Mouse (Mus musculus) liver, embryonic 14 days (tissue): ENCODE data around the gene Olfr1087. TPM values are rescaled to one million over a fixed set of nuclear protein-coding genes. Genes with fewer than 3 reads are reported as not detected.

Experiments used
- polyA plus RNA-seq: library from polyadenylated mRNA; depleted of rRNA; stranded (reverse); fragments of >200 nt; gene quantifications from 2 replicates; pipeline ENCODE4 v1.2.3, GENCODE M21; 2012; rRNA removed

Gene Olfr1087
- polyA plus RNA-seq: not detected in 2 replicates

DNA sequence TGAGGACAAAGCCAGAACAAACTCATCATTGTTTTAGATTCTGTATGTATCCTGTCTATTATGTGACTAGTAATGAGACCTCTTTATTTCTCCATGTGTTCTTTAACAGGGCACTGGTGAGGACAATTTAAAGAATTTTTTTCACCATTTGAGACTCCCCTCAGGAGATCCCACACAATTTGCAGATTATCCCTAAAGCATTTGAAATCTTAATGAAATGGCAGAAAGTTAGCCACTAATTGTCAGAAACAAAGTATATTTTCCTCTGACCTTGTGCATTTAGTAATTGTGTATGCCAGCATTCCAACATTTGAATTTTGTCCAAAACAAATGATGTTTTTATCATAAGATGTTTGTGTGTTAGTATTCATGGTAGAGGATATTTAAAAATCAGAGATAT, at the start of gene Olfr1087:
TSS of gene Olfr1087 (minus strand) at position 101 of the 400 bp plus-strand sequence.

DNA sequence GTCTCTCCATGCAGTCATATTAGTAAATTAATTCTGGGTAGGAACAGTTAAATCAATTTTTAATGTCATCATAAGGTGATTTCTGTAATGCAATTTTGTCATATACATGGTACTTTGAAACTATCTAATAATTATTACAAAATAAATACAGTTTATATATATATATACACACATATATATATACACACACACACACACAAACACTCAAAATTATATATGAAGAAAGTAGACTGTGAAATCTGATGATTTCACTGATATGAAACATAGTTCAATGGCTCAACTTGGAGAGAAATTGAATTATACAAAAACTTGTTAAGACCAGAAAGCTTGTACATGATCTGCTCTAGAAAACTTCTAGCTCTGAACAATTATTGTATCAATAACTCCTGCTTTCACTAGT, 35.4 kb upstream of the Olfr1087 start, which contains the start of gene Olfr1089:
TSS of gene Olfr1089 (minus strand) at position 101 of the 400 bp plus-strand sequence.

DNA sequence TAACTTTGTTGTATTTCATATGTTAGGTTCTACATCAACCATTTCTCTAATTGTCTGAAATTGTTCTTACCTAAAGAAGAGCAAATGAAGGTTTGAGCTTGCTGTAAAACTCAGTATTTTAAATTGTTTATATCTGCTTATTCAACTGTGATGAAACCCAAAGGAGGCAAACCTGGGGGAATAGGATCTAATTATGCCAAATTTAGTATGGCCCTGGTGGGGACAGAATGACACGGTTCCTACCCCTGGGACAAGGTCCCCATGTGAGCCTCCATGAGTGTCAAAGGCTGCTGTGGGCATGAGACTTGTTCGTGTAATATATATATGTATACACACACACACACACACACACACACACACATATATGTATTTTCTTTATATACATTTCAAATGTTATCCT, 18.2 kb downstream of the Olfr1087 start, which contains the start of gene Olfr1086:
TSS of gene Olfr1086 (minus strand) at position 101 of the 400 bp plus-strand sequence.

DNA sequence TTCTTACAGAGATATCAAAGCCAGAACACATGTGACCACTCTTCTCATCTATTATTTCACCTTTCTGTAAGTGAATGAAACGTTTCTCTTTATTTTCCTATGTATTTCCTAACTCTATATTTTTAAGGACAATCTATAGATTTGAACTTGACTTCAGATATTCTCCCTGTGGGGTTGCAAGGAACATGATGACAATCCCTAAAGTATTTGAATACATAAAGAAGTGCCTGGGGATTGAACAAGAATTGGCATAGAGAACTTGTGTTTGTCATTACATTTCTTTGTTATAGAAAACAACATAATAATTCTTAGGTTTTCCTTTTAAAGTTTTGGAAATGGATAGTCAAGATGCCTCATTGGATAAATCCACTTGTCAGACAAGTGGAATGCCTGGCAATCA, 36.3 kb downstream of the Olfr1087 start, which contains the start of gene Olfr1085:
TSS of gene Olfr1085 (minus strand) at position 101 of the 400 bp plus-strand sequence.

DNA sequence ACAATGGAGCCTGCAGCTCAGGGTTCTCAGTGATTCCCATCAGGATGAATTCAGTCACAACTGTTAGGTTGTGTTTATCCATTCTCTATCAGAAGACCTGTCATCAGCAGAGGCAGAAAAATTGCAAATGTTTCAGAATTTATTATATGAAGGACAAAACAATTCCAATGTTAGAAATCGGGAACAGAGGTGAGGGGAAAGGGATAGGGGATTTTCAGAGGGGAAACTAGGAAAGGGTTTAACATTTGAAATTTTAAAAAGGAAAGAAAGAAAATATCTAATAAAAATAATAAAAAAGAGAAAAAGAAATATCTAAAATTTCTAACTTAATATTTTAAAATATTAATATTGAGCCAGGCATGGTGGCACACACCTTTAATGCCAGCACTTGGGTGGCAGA, 58.6 kb downstream of the Olfr1087 start, which contains the start of gene Olfr1084:
TSS of gene Olfr1084 (minus strand) at position 101 of the 400 bp plus-strand sequence.

Other genes with a start within 250 kb of the Olfr1087 start
- not detected in 2 replicates for gene Olfr1065, start 247.8 kb downstream of the Olfr1087 start, polyA plus RNA-seq
- gene Olfr1066, start 242.1 kb downstream of the Olfr1087 start, polyA plus RNA-seq: not detected in 2 replicates
- not detected in 2 replicates for gene Olfr228, start 211.0 kb downstream of the Olfr1087 start, polyA plus RNA-seq
- not detected in 2 replicates for gene Olfr1076, start 189.9 kb downstream of the Olfr1087 start, polyA plus RNA-seq
- not detected in 2 replicates for gene Olfr1079, start 155.9 kb downstream of the Olfr1087 start, polyA plus RNA-seq
- not detected in 2 replicates for gene Olfr1080, start 140.2 kb downstream of the Olfr1087 start, polyA plus RNA-seq
- gene Olfr1082, start 99.4 kb downstream of the Olfr1087 start, polyA plus RNA-seq: not detected in 2 replicates
- gene Olfr1084, start 58.7 kb downstream of the Olfr1087 start, polyA plus RNA-seq: not detected in 2 replicates
- gene Olfr1085, start 36.4 kb downstream of the Olfr1087 start, polyA plus RNA-seq: not detected in 2 replicates
- gene Olfr1086, start 18.3 kb downstream of the Olfr1087 start, polyA plus RNA-seq: not detected in 2 replicates
- gene Olfr1089, start 35.3 kb upstream of the Olfr1087 start, polyA plus RNA-seq: not detected in 2 replicates
- gene Olfr1090, start 60.6 kb upstream of the Olfr1087 start, polyA plus RNA-seq: not detected in 2 replicates
- not detected in 2 replicates for gene Olfr1093, start 84.1 kb upstream of the Olfr1087 start, polyA plus RNA-seq
- gene Olfr141, start 111.6 kb upstream of the Olfr1087 start, polyA plus RNA-seq: not detected in 2 replicates
- not detected in 2 replicates for gene Olfr1094, start 126.3 kb upstream of the Olfr1087 start, polyA plus RNA-seq
- gene Olfr1095, start 153.3 kb upstream of the Olfr1087 start, polyA plus RNA-seq: not detected in 2 replicates
- not detected in 2 replicates for gene Gm13723, start 176.4 kb upstream of the Olfr1087 start, polyA plus RNA-seq
- gene Olfr1097, start 193.8 kb upstream of the Olfr1087 start, polyA plus RNA-seq: not detected in 2 replicates
- gene Olfr1098, start 226.2 kb upstream of the Olfr1087 start, polyA plus RNA-seq: not detected in 2 replicates